Mouse (Mus musculus) cerebellum, adult 8-10 months (tissue): Measurements from ENCODE around the gene Adamts12.

Experiments used
- DNase-seq: peaks from one replicate; pipeline ENCODE4 v3.0.0; 2022

Gene Adamts12

DNA sequence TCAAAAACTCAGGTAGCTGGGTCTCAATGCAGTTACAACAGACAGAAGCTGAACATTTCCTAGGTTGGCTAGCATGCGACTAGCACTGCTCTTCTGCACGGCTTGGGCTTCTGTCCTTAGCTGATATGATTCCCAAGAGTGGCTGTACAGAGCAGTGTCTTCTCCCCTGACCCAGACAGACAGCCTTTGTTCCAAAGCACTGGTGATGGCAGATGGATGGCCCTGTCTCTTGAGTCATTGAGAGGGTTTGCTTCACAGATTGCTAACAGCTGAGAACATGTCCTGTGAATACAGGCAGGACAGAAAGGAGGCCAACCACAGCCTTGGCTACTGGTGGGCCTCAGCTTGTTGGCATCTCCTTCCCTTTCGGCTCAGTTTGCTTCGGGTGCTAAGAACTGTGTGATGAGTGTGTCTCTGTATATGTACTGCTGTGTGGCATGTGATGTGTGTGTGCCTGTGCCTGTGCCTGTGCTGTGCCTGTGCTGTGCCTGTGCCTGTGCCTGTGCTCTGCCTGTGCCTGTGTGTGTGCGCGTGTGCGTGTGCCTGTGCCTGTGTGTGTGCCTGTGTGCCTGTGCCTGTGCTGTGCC is 109.4 kb downstream of the Adamts12 start:
- no peak for DNase-seq

- no peak for DNase-seq
Observed at GRCm38 (mm10) chr15:11174842-11175241, 110.3 kb downstream of the Adamts12 start.

GRCm38 (mm10) chr15:11177448-11177847 is 112.9 kb downstream of the Adamts12 start:
- DNase-seq = no peak

DNA sequence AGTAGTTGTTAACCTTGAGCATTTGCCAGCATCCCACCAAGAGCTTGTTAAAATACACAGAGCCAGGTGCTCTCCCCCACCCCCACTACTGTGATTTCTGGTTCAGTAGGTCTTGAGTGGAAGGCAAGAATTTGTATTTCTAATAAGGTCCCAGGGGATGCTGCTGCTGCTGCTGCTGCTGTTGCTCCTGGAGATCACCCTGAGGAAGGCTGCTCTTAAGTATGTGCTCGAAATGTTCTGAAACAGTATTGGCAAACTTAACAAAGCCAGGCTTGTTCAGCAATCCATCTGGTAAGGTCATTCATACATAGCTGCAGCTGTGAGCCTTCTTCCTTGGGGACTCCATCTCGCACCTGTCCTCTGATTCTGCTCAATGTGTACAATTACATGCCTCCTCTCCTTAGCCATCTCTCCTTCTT is 115.2 kb downstream of the Adamts12 start:
- no peak for DNase-seq

DNA sequence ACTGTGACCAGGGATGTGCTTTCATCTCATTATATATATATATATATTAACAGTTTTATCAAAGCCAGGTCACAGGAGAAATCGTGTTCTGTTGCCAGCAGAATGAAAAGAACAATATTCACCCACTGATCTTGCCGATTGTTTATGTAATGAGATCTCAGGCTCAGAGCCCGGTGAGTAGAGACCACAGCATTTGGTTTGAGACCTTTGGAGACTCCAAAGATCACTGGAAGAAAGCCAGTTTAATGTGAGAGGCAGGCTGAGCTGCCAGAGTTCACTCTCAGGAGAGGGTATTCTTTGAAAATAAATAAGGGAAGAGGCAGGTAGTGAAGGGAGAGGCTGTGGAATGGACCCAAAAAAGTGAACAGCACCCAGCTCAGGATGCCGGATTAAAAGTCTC is 122.1 kb downstream of the Adamts12 start:
- DNase-seq = no peak

GRCm38 (mm10) chr15:11190447-11190846 is 125.9 kb downstream of the Adamts12 start:
- no peak for DNase-seq

DNA sequence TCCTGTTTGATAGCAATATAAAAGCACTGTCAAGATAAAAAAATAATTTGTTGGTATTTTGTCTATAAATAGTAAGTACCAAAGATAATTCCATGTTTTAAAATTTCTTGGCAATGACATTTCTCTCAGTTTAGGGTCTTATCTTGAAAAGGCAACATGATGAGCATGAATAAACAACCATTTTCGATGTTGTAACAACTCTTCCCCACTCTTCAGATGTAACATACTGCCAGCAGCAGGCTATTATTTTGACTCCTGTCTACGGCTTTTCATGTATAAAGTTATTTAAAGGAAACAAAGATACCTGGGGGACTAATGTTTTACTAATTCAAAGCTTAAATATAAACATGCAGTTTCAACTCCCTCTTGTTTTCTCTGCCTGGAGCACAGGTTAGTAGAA is 128.2 kb downstream of the Adamts12 start:
- DNase-seq = no peak

DNA sequence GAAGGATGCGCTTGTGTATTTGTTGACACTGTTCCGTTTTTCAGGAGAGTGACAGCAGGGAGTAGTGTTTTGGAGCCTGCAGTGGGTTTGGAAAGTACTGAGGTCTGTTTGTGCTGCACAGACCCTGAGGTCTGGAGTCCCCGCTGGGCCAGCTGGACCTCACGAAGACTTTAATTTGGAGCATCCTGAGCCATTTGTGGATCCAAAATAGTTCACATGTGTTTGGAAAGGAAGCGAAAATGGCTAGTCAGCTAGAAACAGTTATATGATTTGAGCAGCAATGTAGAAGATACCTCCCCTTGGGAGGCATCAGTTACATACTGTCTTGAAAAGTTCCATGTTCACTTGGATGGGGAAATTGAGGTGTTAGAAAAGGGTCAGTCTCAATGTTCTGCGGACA is 132.5 kb downstream of the Adamts12 start:
- no peak for DNase-seq

GRCm38 (mm10) chr15:11198246-11198795 is 133.7 kb downstream of the Adamts12 start:
- DNase-seq = no peak

GRCm38 (mm10) chr15:11203084-11203483 is 138.5 kb downstream of the Adamts12 start:
- no peak for DNase-seq

- DNase-seq = no peak
Observed at GRCm38 (mm10) chr15:11204934-11205333, 140.3 kb downstream of the Adamts12 start.

- no peak for DNase-seq
Observed at GRCm38 (mm10) chr15:11210976-11211375, 146.4 kb downstream of the Adamts12 start.

- no peak for DNase-seq
Observed at GRCm38 (mm10) chr15:11233906-11234632, 169.5 kb downstream of the Adamts12 start.

GRCm38 (mm10) chr15:11240406-11240805 is 175.8 kb downstream of the Adamts12 start:
- DNase-seq = no peak

GRCm38 (mm10) chr15:11241288-11241687 is 176.7 kb downstream of the Adamts12 start:
- no peak for DNase-seq

- DNase-seq = no peak
Observed at GRCm38 (mm10) chr15:11246402-11246801, 181.8 kb downstream of the Adamts12 start.

- DNase-seq = no peak
Observed at GRCm38 (mm10) chr15:11279273-11280080, 214.9 kb downstream of the Adamts12 start.

GRCm38 (mm10) chr15:11280689-11281264 is 216.2 kb downstream of the Adamts12 start:
- no peak for DNase-seq

- no peak for DNase-seq
Observed at GRCm38 (mm10) chr15:11283171-11283570, 218.6 kb downstream of the Adamts12 start.

GRCm38 (mm10) chr15:11287780-11288179 is 223.2 kb downstream of the Adamts12 start:
- DNase-seq = no peak

GRCm38 (mm10) chr15:11292246-11292645 is 227.7 kb downstream of the Adamts12 start:
- no peak for DNase-seq

- no peak for DNase-seq
Observed at GRCm38 (mm10) chr15:11295016-11295415, 230.4 kb downstream of the Adamts12 start.

- no peak for DNase-seq
Observed at GRCm38 (mm10) chr15:11297960-11298359, 233.4 kb downstream of the Adamts12 start.
